20 mouse cellular contexts compared by ENCODE assay signal in genomic region chr3:85109221-85109620, GRCm38 (mm10).
"Had no signal": no experiment of that assay in that cellular context is flagged by ENCODE, and none has a peak within 500 bp of the region (broad histone marks: within the 10 kb centered on the region; RNA-seq: fewer than 3 reads in every experiment).

No protein-coding gene starts in this region.

- H3K27ac ChIP-seq: macrophage; midbrain, embryonic 13.5 days; midbrain, embryonic 15.5 days; neural tube, embryonic 13.5 days; neural tube, embryonic 15.5 days had no signal

- ATAC-seq: midbrain, embryonic 13.5 days; midbrain, embryonic 15.5 days had no signal

- H3K36me3 ChIP-seq: midbrain, embryonic 13.5 days; midbrain, embryonic 15.5 days; neural tube, embryonic 13.5 days; neural tube, embryonic 15.5 days had no signal

- H3K4me3 ChIP-seq: megakaryocyte, embryonic 14.5 days; midbrain, embryonic 13.5 days; midbrain, embryonic 15.5 days; myocyte; neural tube, embryonic 13.5 days; neural tube, embryonic 15.5 days had no signal

- H3K4me2 ChIP-seq: lung, embryonic 14.5 days; midbrain, embryonic 11.5 days; midbrain, embryonic 13.5 days; midbrain, embryonic 15.5 days; neural tube, embryonic 13.5 days; neural tube, embryonic 15.5 days had no signal

- DNase-seq: lung, adult 18-20 months; lung, embryonic 14.5 days; lung, postnatal 14 days; lung, postnatal 36 days; retina, postnatal 1 day; right cerebral cortex, adult 18-20 months; right cerebral cortex, postnatal 25 days; right cerebral cortex, postnatal 4 days; spleen, adult 18-20 months; thymus, adult 18-20 months; thymus, postnatal 14 days; thymus, postnatal 36 days had no signal

- H3K9ac ChIP-seq: lung, embryonic 14.5 days; midbrain, embryonic 13.5 days; midbrain, embryonic 15.5 days; neural tube, embryonic 13.5 days; neural tube, embryonic 15.5 days had no signal

- H3K4me1 ChIP-seq: megakaryocyte, embryonic 14.5 days had no signal

- H3K27me3 ChIP-seq: megakaryocyte, embryonic 14.5 days; midbrain, embryonic 13.5 days; midbrain, embryonic 15.5 days; neural tube, embryonic 13.5 days; neural tube, embryonic 15.5 days had no signal

- H3K9me3 ChIP-seq: megakaryocyte, embryonic 14.5 days; midbrain, embryonic 13.5 days; midbrain, embryonic 15.5 days; neural tube, embryonic 13.5 days; neural tube, embryonic 15.5 days had no signal
